Mouse (Mus musculus) G1E (cell line): ENCODE measurements around the gene Rps19bp1. TPM values are rescaled to one million over a fixed set of nuclear protein-coding genes. Genes with fewer than 3 reads are reported as not detected.
A peak's percentile ranks its signal among the peaks of the same experiment; 100 is the strongest.

Source experiments
- ATAC-seq: 2 replicates; pipeline ENCODE4 v1.8.0; 2016; ENCODE audit warnings: mild to moderate bottlenecking; ENCODE audit not compliant: insufficient number of reproducible peaks, poor library complexity, low FRiP score, severe bottlenecking; ENCODE audit errors: extremely low read depth
- DNase-seq: peaks from one replicate; pipeline ENCODE4 v3.0.0; 2012; ENCODE audit warnings: low spot score
- H3K27me3 ChIP-seq: 2 replicates; pipeline ENCODE4 v1.6.1; 2012; ENCODE audit warnings: mild to moderate bottlenecking, low read length, inconsistent platforms; ENCODE audit not compliant: insufficient read depth
- H3K36me3 ChIP-seq: replicated peaks from 2 replicates; pipeline ENCODE3; 2012; ENCODE audit warnings: mild to moderate bottlenecking, inconsistent platforms
- H3K4me1 ChIP-seq: 2 replicates; pipeline ENCODE4 v1.6.1; 2012; ENCODE audit warnings: low read depth, low read length, inconsistent platforms, mixed read lengths; ENCODE audit not compliant: insufficient read depth
- H3K4me3 ChIP-seq: 2 replicates; pipeline ENCODE4 v1.5.1; 2012; ENCODE audit warnings: low read depth, mild to moderate bottlenecking, inconsistent platforms, low read length, moderate library complexity, mixed read lengths
- H3K9me3 ChIP-seq: replicated peaks from 2 replicates; pipeline ENCODE4 v1.6.1; 2012; ENCODE audit warnings: inconsistent platforms
- CTCF ChIP-seq: IDR thresholded peaks from 2 replicates; pipeline ENCODE4 v1.5.1; 2012; ENCODE audit warnings: low read depth, low read length, inconsistent platforms, mixed read lengths
- GATA1 ChIP-seq: IDR thresholded peaks from 2 replicates; pipeline ENCODE4 v1.6.1; 2012; ENCODE audit warnings: borderline replicate concordance, low read length, inconsistent platforms, mixed read lengths
- GATA2 ChIP-seq: IDR thresholded peaks from 2 replicates; pipeline ENCODE4 v1.6.1; 2012; ENCODE audit warnings: low read depth, low read length, inconsistent platforms, borderline replicate concordance
- POLR2AphosphoS5 ChIP-seq: IDR thresholded peaks from 2 replicates; pipeline ENCODE4 v1.6.1; 2012; ENCODE audit warnings: low read depth, low read length, inconsistent platforms; ENCODE audit not compliant: insufficient replicate concordance
- TAL1 ChIP-seq: conservative IDR thresholded peaks from 2 replicates; pipeline ENCODE4 v1.6.1; 2012; ENCODE audit warnings: low read depth, low read length, inconsistent platforms, mixed read lengths
- polyA plus RNA-seq: library from polyadenylated mRNA; stranded (reverse); fragments of >175 nt; gene quantifications from 2 replicates; pipeline ENCODE4 v1.2.3, GENCODE M21; 2012
- total RNA-seq, 2 experiments: library from RNA; stranded (forward) in 1 of 2; stranded (reverse) in 1 of 2; fragments of 200-1000 nt in 1 of 2; fragments of >200 nt in 1 of 2; fragmentation: Nextera tagmentation in 1 of 2; gene quantifications; 2 replicates each; pipeline ENCODE4 v1.2.3; 2014 to 2017

Gene Rps19bp1
- total and polyA plus RNA-seq, 3 experiments: 25.9 to 67.2 (median 46.5) TPM

GRCm38 (mm10) chr15:80288036-80288435 is 23.9 kb upstream of the Rps19bp1 start:
- TF ChIP-seq GATA1: no peak
- no peak for TF ChIP-seq GATA2
- no peak for TF ChIP-seq TAL1
- no peak for TF ChIP-seq CTCF
- no peak for TF ChIP-seq POLR2AphosphoS5
- no peaks in the 10 kb centered on the region; the same call in 1 of the 2 replicates for H3K4me1 ChIP-seq
- ATAC-seq (no peak), DNase-seq (no peak)
- H3K27me3 ChIP-seq: peaks cover 17% of the 10 kb centered on the region
- no peaks in the 10 kb centered on the region for H3K9me3 ChIP-seq
- H3K4me3 ChIP-seq: no peak overlapping the region
- H3K36me3 ChIP-seq: no peaks in the 10 kb centered on the region

GRCm38 (mm10) chr15:80286851-80287415 is 22.8 kb upstream of the Rps19bp1 start, which contains the start of gene Cacna1i:
TSS of gene Cacna1i (plus strand) at chr15:80287238.
- Histone ChIP-seq H3K9me3 (no peaks in the 10 kb centered on the region), H3K4me1 (no peaks in the 10 kb centered on the region; the same call in 1 of the 2 replicates), H3K27me3 (peaks cover 21% of the 10 kb centered on the region), H3K36me3 (no peaks in the 10 kb centered on the region), H3K4me3 (no peak within 1 kb of the TSS)
- no peak for TF ChIP-seq TAL1
- DNase-seq (no peak), ATAC-seq (no peak)

- ATAC-seq (no peak), DNase-seq (no peak)
- no peak for TF ChIP-seq POLR2AphosphoS5
- peak; percentile 80 for TF ChIP-seq CTCF
- H3K4me3 ChIP-seq: no peak overlapping the region
- no peaks in the 10 kb centered on the region for H3K9me3 ChIP-seq
- peaks cover 13% of the 10 kb centered on the region; the same call in 1 of the 2 replicates for H3K27me3 ChIP-seq
- H3K36me3 ChIP-seq: no peaks in the 10 kb centered on the region
- H3K4me1 ChIP-seq: no peaks in the 10 kb centered on the region
Measured at GRCm38 (mm10) chr15:80280646-80281045, 16.5 kb upstream of the Rps19bp1 start.

GRCm38 (mm10) chr15:80279053-80279452 is 14.9 kb upstream of the Rps19bp1 start:
- Histone ChIP-seq H3K27me3 (peaks cover 10% of the 10 kb centered on the region; the same call in 1 of the 2 replicates), H3K36me3 (no peaks in the 10 kb centered on the region), H3K9me3 (no peaks in the 10 kb centered on the region), H3K4me3 (no peak overlapping the region), H3K4me1 (no peaks in the 10 kb centered on the region)
- no peak for TF ChIP-seq GATA2
- no peak for TF ChIP-seq TAL1
- TF ChIP-seq POLR2AphosphoS5: no peak
- TF ChIP-seq CTCF: no peak
- no peak for TF ChIP-seq GATA1
- ATAC-seq (no peak), DNase-seq (no peak)

- H3K27me3 ChIP-seq: peaks cover 13% of the 10 kb centered on the region; the same call in 1 of the 2 replicates
- no peaks in the 10 kb centered on the region for H3K36me3 ChIP-seq
- no peak for TF ChIP-seq POLR2AphosphoS5
- no peak for TF ChIP-seq GATA2
- no peak for TF ChIP-seq CTCF
- TF ChIP-seq TAL1: no peak
- ATAC-seq: no peak
- no peak overlapping the region for H3K4me3 ChIP-seq
- H3K4me1 ChIP-seq: no peaks in the 10 kb centered on the region
- no peaks in the 10 kb centered on the region for H3K9me3 ChIP-seq
- DNase-seq: no peak
Measured at GRCm38 (mm10) chr15:80278121-80278759, 14.1 kb upstream of the Rps19bp1 start.

- no peak for ATAC-seq
- Histone ChIP-seq H3K4me1 (no peaks in the 10 kb centered on the region), H3K4me3 (no peak overlapping the region), H3K27me3 (peaks cover 14% of the 10 kb centered on the region; the same call in 1 of the 2 replicates), H3K9me3 (no peaks in the 10 kb centered on the region), H3K36me3 (no peaks in the 10 kb centered on the region)
- TF ChIP-seq POLR2AphosphoS5 (no peak), CTCF (no peak), GATA1 (no peak), TAL1 (no peak), GATA2 (no peak)
- DNase-seq: peak; percentile 47
Measured at GRCm38 (mm10) chr15:80277625-80278024, 13.5 kb upstream of the Rps19bp1 start.
